Mouse (Mus musculus) lung, postnatal 0 days (tissue): ENCODE data around the gene Vps50. TPM values are rescaled to one million over a fixed set of nuclear protein-coding genes. Genes with fewer than 3 reads are reported as not detected.

Experiments used
- ATAC-seq: fragments of 200-750 bp; cut with Nextera tagmentation; 2 replicates; pipeline ENCODE4 v1.8.0; 2017; ENCODE audit warnings: moderate library complexity
- DNase-seq: peaks from one replicate; pipeline ENCODE4 v3.0.0-alpha.2; 2016; ENCODE audit warnings: low spot score
- H3K27ac ChIP-seq: fragments of 300-500 bp; sonication (generic); 2 replicates; pipeline ENCODE4 v1.5.1; 2014; ENCODE audit warnings: antibody characterized with exemption, mild to moderate bottlenecking, low read length, mixed read lengths
- H3K27me3 ChIP-seq: fragments of 300-500 bp; sonication (generic); replicated peaks from 2 replicates; pipeline ENCODE4 v1.6.1; 2014; ENCODE audit warnings: low read length, mixed read lengths; ENCODE audit not compliant: insufficient read depth
- H3K36me3 ChIP-seq: fragments of 300-500 bp; sonication (generic); 2 replicates; pipeline ENCODE4 v1.6.1; 2014; ENCODE audit warnings: low read length, mixed read lengths; ENCODE audit not compliant: insufficient read depth
- H3K4me1 ChIP-seq: fragments of 300-500 bp; sonication (generic); 2 replicates; pipeline ENCODE4 v1.6.1; 2014; ENCODE audit warnings: antibody characterized with exemption, low read depth, low read length, mixed read lengths; ENCODE audit not compliant: insufficient read depth
- H3K4me2 ChIP-seq: fragments of 300-500 bp; sonication (generic); replicated peaks from 2 replicates; pipeline ENCODE4 v1.6.1; 2014; ENCODE audit warnings: low read depth, mild to moderate bottlenecking, low read length, moderate library complexity, mixed read lengths
- H3K4me3 ChIP-seq: fragments of 300-500 bp; sonication (generic); 2 replicates; pipeline ENCODE4 v1.5.1; 2014; ENCODE audit warnings: low read depth, low read length
- H3K9ac ChIP-seq: fragments of 300-500 bp; sonication (generic); replicated peaks from 2 replicates; pipeline ENCODE4 v1.6.1; 2014; ENCODE audit warnings: low read depth, mild to moderate bottlenecking
- H3K9me3 ChIP-seq: fragments of 300-500 bp; sonication (generic); 2 replicates; pipeline ENCODE4 v1.6.1; 2016; ENCODE audit warnings: low read length, mixed read lengths
- CTCF ChIP-seq: IDR thresholded peaks from 2 replicates; pipeline ENCODE4 v1.5.1; 2016; ENCODE audit warnings: antibody characterized with exemption, mild to moderate bottlenecking
- EP300 ChIP-seq: IDR thresholded peaks from 2 replicates; pipeline ENCODE4 v1.6.1; 2016; ENCODE audit warnings: antibody characterized with exemption, mild to moderate bottlenecking, control low read depth
- WGBS: fragments of 180-500 bp; shearing (Covaris S2); extraction: QIAGEN DNeasy Blood & Tissue Kit; methylation state at CpG from one replicate; pipeline ENCODE4 v1.1.7; 2014; 5-methylcytosine and 5-hydroxymethylcytosine counted together
- polyA plus RNA-seq: library from polyadenylated mRNA; unstranded; fragments of >200 nt; fragmentation: Nextera tagmentation; extraction: Ambion mirVana; gene quantifications from 2 replicates; pipeline ENCODE4 v1.2.1, GENCODE M21; 2015

Gene Vps50
- polyA plus RNA-seq = 17.6 and 18.2 TPM in 2 replicates

DNA sequence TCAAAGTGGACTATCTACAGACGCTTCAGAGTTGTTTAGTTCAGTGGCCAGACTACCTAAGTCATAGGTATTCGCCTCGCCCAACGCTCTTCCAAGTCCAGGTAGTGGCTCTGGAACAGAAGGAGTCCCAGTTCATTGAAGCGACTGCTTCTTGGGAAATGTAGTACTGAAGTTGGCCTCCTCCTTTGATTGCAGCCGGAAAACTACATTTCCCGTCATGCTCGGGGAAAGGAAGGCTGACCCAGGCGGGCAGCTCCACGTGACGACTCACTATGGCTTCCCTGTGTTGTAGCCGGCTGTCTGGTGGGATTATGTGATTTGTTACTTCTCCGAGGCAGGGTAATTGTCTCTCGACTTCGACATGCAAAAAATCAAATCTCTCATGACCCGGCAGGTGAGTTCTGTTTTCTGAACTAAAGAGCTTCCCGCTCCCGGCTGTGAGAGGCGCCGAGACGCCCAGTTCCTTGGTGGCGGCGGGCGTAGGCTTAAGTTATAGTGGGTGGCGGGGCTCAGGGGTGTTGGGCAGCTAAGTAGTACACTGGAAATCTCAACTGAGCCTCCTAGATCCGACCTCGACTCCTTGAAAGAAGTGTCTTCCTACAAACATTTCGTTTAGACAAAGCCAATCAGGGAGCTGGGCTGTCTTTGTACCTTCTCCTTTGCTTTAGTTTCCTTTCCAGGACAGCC lies at the start of gene Vps50, which contains the start of gene Hepacam2:
Gene Vps50 (plus strand): TSS at position 221 of the 687 bp plus-strand sequence.
Gene Hepacam2 (minus strand): TSS at position 137 of the 687 bp plus-strand sequence.
- H3K36me3 ChIP-seq = no peaks in the 10 kb centered on the region
- no peaks in the 10 kb centered on the region for H3K9me3 ChIP-seq
- H3K4me1 ChIP-seq = peaks cover 6% of the 10 kb centered on the region; the same call in 1 of the 2 replicates
- ATAC-seq (peak; percentile 100), DNase-seq (peak; percentile 97)
- peak within 1 kb of the TSS; percentile 80 for H3K4me3 ChIP-seq
- no peak within 1 kb of the TSS for H3K27ac ChIP-seq
- TF ChIP-seq CTCF (no peak), EP300 (no peak)
- H3K27me3 ChIP-seq = no peaks in the 10 kb centered on the region
- peak within 1 kb of the TSS; percentile 82 for H3K4me2 ChIP-seq
- WGBS = 1% methylated on average over 28 of the region's 28 CpGs
- peak within 1 kb of the TSS; percentile 78 for H3K9ac ChIP-seq

DNA sequence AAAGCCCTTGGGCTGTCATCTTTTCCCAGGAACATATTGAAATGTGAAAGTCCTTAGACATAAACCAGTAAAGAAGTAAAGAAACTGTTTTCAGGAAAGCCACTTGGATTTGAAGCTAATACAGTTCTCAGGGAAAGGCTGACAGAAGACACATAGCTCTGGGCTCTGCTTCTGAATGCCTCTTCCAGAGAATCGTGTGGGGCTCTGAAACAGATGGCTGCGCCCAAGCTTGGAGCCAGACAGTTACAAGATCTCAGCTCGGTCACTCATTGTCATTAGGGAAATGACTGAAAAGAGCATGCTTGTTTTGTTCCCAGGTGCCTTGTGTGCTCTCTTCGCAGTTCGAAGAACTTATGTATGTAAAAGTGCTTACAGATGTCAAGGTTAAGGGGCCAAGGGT lies 43.8 kb upstream of the Vps50 start:
- WGBS = 33% methylated on average over 5 of the region's 5 CpGs
- Histone ChIP-seq H3K4me3 (no peak overlapping the region), H3K27me3 (no peaks in the 10 kb centered on the region), H3K4me1 (no peaks in the 10 kb centered on the region), H3K9ac (no peak overlapping the region), H3K27ac (no peak overlapping the region), H3K9me3 (no peaks in the 10 kb centered on the region), H3K36me3 (no peaks in the 10 kb centered on the region), H3K4me2 (no peak overlapping the region)
- no peak for TF ChIP-seq EP300
- no peak for TF ChIP-seq CTCF
- no peak for DNase-seq
- ATAC-seq = no peak

- DNase-seq (no peak), ATAC-seq (no peak)
- Histone ChIP-seq H3K9me3 (no peaks in the 10 kb centered on the region), H3K4me1 (no peaks in the 10 kb centered on the region), H3K27ac (no peak overlapping the region), H3K9ac (no peak overlapping the region), H3K4me3 (no peak overlapping the region), H3K27me3 (no peaks in the 10 kb centered on the region), H3K4me2 (no peak overlapping the region), H3K36me3 (no peaks in the 10 kb centered on the region)
- no peak for TF ChIP-seq CTCF
- no peak for TF ChIP-seq EP300
- WGBS = 64% methylated on average over 11 of the region's 11 CpGs
Measured at GRCm38 (mm10) chr6:3455944-3456536, 42.1 kb upstream of the Vps50 start.

DNA sequence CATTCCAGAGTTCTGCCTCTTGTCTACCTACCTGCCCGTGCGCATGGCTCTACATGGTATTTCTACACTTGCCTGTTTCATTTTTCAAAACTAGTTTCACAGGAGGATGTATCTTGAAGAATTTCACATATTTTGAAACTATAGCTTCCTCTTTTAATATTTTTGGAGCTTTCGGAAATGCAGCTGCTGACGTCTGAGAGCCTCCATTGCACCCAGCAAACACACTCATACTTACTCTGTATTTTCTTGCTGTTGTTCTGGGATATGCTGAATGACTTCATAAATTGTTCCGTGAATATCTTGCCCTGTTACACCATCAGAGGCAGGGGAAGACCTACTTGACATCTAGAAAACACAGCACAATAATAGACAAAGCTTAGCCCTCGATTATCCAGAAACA lies 35.2 kb upstream of the Vps50 start:
- H3K9me3 ChIP-seq = no peaks in the 10 kb centered on the region
- no peaks in the 10 kb centered on the region for H3K36me3 ChIP-seq
- TF ChIP-seq CTCF = no peak
- TF ChIP-seq EP300 = no peak
- no peak for ATAC-seq
- no peaks in the 10 kb centered on the region for H3K4me1 ChIP-seq
- DNase-seq = no peak
- no peak overlapping the region for H3K9ac ChIP-seq
- H3K4me3 ChIP-seq = no peak overlapping the region
- 64% methylated on average over 6 of the region's 6 CpGs for WGBS
- H3K27me3 ChIP-seq = no peaks in the 10 kb centered on the region
- H3K4me2 ChIP-seq = no peak overlapping the region
- H3K27ac ChIP-seq = no peak overlapping the region

- Histone ChIP-seq H3K27ac (no peak overlapping the region), H3K36me3 (no peaks in the 10 kb centered on the region), H3K27me3 (no peaks in the 10 kb centered on the region), H3K9me3 (no peaks in the 10 kb centered on the region), H3K4me1 (no peaks in the 10 kb centered on the region), H3K4me2 (no peak overlapping the region), H3K9ac (no peak overlapping the region), H3K4me3 (no peak overlapping the region)
- 69% methylated on average over 2 of the region's 2 CpGs for WGBS
- no peak for ATAC-seq
- no peak for DNase-seq
- TF ChIP-seq CTCF (no peak), EP300 (no peak)
Measured at GRCm38 (mm10) chr6:3463594-3463993, 34.6 kb upstream of the Vps50 start.

DNA sequence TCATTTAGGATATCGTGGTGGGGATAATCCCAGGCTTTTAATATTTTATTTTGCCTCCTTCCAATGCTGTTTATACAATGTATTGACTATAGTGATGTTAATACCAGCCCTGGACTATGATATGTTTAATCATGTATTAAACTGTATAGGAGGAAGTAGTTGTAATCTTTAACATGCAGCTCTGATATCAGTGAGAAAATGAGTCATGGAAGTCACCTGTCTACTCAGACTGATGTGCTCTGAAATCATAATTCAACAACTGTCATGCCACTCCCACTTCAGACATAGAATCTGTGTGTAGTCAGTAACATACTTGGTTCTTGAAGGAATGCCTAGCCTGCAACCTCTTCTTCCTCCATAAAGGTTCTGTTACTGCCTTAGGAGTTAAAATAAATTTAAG lies 29.6 kb upstream of the Vps50 start:
- no peak for TF ChIP-seq EP300
- TF ChIP-seq CTCF = no peak
- no peaks in the 10 kb centered on the region for H3K4me1 ChIP-seq
- DNase-seq (no peak), ATAC-seq (no peak)
- no peak overlapping the region for H3K4me2 ChIP-seq
- H3K27ac ChIP-seq = no peak overlapping the region
- no peaks in the 10 kb centered on the region for H3K36me3 ChIP-seq
- H3K27me3 ChIP-seq = no peaks in the 10 kb centered on the region
- no peak overlapping the region for H3K4me3 ChIP-seq
- no peaks in the 10 kb centered on the region for H3K9me3 ChIP-seq
- H3K9ac ChIP-seq = no peak overlapping the region
- WGBS = 41% methylated on average over 1 of the region's 1 CpGs
